Mouse (Mus musculus): ENCODE data around the gene Mgea5. TPM values are rescaled to one million over a fixed set of nuclear protein-coding genes. Genes with fewer than 3 reads are reported as not detected.
"Not testable (repeated sequence)": the region's sequence is repeated elsewhere in the genome, so short reads cannot be mapped to it uniquely, and the experiment has no call there.

Mgea5 gene
- polyA plus RNA-seq, 1 experiment from 2014 or later = 36.4 TPM

- Histone ChIP-seq H3K4me3 (replicated peaks) (peak overlapping the region; percentile 15), H3K36me3 (no peaks in the 10 kb centered on the region), H3K27me3 (replicated peaks) (peaks cover 9% of the 10 kb centered on the region; the same call in 1 of the 2 replicates), H3K9ac (no peak overlapping the region), H3K4me2 (replicated peaks) (peak overlapping the region; percentile 60), H3K4me1 (replicated peaks) (peaks cover 39% of the 10 kb centered on the region), H3K9me3 (no peaks in the 10 kb centered on the region), H3K27ac (no peak overlapping the region)
- no peak for ATAC-seq
- 17% methylated on average over 8 of the region's 8 CpGs for WGBS
Measured at GRCm38 (mm10) chr19:45812673-45813252, 29.1 kb upstream of the Mgea5 start.

- Histone ChIP-seq H3K27ac (no peak overlapping the region), H3K27me3 (replicated peaks) (peaks cover 9% of the 10 kb centered on the region; the same call in 1 of the 2 replicates), H3K9ac (no peak overlapping the region), H3K9me3 (no peaks in the 10 kb centered on the region), H3K4me1 (replicated peaks) (peaks cover 33% of the 10 kb centered on the region), H3K36me3 (no peaks in the 10 kb centered on the region), H3K4me2 (replicated peaks) (peak overlapping the region; percentile 60), H3K4me3 (replicated peaks) (peak overlapping the region; percentile 15)
- WGBS = 1% methylated on average over 16 of the region's 16 CpGs
- ATAC-seq = peak; percentile 72
Measured at GRCm38 (mm10) chr19:45812115-45812514, 28.5 kb upstream of the Mgea5 start.

- Histone ChIP-seq H3K36me3 (no peaks in the 10 kb centered on the region), H3K27ac (no peak overlapping the region), H3K4me3 (replicated peaks) (no peak overlapping the region), H3K4me1 (replicated peaks) (peaks cover 23% of the 10 kb centered on the region), H3K27me3 (replicated peaks) (peaks cover 9% of the 10 kb centered on the region; the same call in 1 of the 2 replicates), H3K4me2 (replicated peaks) (no peak overlapping the region), H3K9me3 (no peaks in the 10 kb centered on the region), H3K9ac (no peak overlapping the region)
- WGBS = 57% methylated on average over 12 of the region's 12 CpGs
- ATAC-seq = no peak
Measured at GRCm38 (mm10) chr19:45811028-45811674, 27.5 kb upstream of the Mgea5 start.

- Histone ChIP-seq H3K9ac (no peak overlapping the region), H3K4me2 (replicated peaks) (no peak overlapping the region), H3K4me1 (replicated peaks) (peaks cover 9% of the 10 kb centered on the region), H3K36me3 (no peaks in the 10 kb centered on the region), H3K9me3 (no peaks in the 10 kb centered on the region), H3K27me3 (replicated peaks) (no peaks in the 10 kb centered on the region), H3K4me3 (replicated peaks) (no peak overlapping the region), H3K27ac (no peak overlapping the region)
- no peak for ATAC-seq
- 93% methylated on average over 4 of the region's 4 CpGs for WGBS
Measured at GRCm38 (mm10) chr19:45807732-45808131, 24.1 kb upstream of the Mgea5 start.

- not testable (repeated sequence) for ATAC-seq
- WGBS = 92% methylated on average over 6 of the region's 6 CpGs
Measured at GRCm38 (mm10) chr19:45805817-45806216, 22.2 kb upstream of the Mgea5 start.

GRCm38 (mm10) chr19:45804593-45805368 is 21.1 kb upstream of the Mgea5 start:
- Histone ChIP-seq H3K9ac (no peak overlapping the region), H3K27ac (no peak overlapping the region), H3K36me3 (no peaks in the 10 kb centered on the region), H3K4me2 (replicated peaks) (no peak overlapping the region), H3K4me1 (replicated peaks) (no peaks in the 10 kb centered on the region), H3K4me3 (replicated peaks) (no peak overlapping the region), H3K27me3 (replicated peaks) (no peaks in the 10 kb centered on the region), H3K9me3 (no peaks in the 10 kb centered on the region)
- 25% methylated on average over 12 of the region's 12 CpGs for WGBS
- ATAC-seq = peak; percentile 45

More at GRCm38 (mm10) chr19:45805817-45806216, 22.2 kb upstream of the Mgea5 start:
- not testable (repeated sequence) for H3K9ac ChIP-seq; H3K9me3 ChIP-seq; H3K27ac ChIP-seq; H3K4me3 ChIP-seq (replicated peaks); H3K4me2 ChIP-seq (replicated peaks); H3K27me3 ChIP-seq (replicated peaks); H3K4me1 ChIP-seq (replicated peaks); H3K36me3 ChIP-seq

GRCm38 (mm10) chr19:45803408-45803807 is 19.8 kb upstream of the Mgea5 start:
- 22% methylated on average over 4 of the region's 4 CpGs for whole genome bisulfite sequencing
- H3K9ac ChIP-seq = no peak overlapping the region
- H3K4me3 ChIP-seq (replicated peaks) = no peak overlapping the region
- no peaks in the 10 kb centered on the region for H3K36me3 ChIP-seq
- no peaks in the 10 kb centered on the region for H3K4me1 ChIP-seq (replicated peaks)
- H3K27me3 ChIP-seq (replicated peaks) = no peaks in the 10 kb centered on the region
- H3K27ac ChIP-seq = no peak overlapping the region
- no peak for ATAC-seq
- no peaks in the 10 kb centered on the region for H3K9me3 ChIP-seq
- H3K4me2 ChIP-seq (replicated peaks) = no peak overlapping the region

GRCm38 (mm10) chr19:45802702-45803101 is 19.1 kb upstream of the Mgea5 start:
- no peaks in the 10 kb centered on the region for H3K9me3 ChIP-seq
- H3K9ac ChIP-seq = no peak overlapping the region
- no peak overlapping the region for H3K27ac ChIP-seq
- H3K27me3 ChIP-seq (replicated peaks) = no peaks in the 10 kb centered on the region
- 67% methylated on average over 4 of the region's 4 CpGs for WGBS
- no peaks in the 10 kb centered on the region for H3K36me3 ChIP-seq
- ATAC-seq = no peak
- no peaks in the 10 kb centered on the region for H3K4me1 ChIP-seq (replicated peaks)
- no peak overlapping the region for H3K4me2 ChIP-seq (replicated peaks)
- no peak overlapping the region for H3K4me3 ChIP-seq (replicated peaks)

GRCm38 (mm10) chr19:45796879-45797278 is 13.2 kb upstream of the Mgea5 start:
- ATAC-seq = no peak
- no peaks in the 10 kb centered on the region for H3K9me3 ChIP-seq
- WGBS = 71% methylated on average over 15 of the region's 15 CpGs

GRCm38 (mm10) chr19:45796061-45796556 is 12.5 kb upstream of the Mgea5 start:
- 10% methylated on average over 15 of the region's 15 CpGs for WGBS
- Histone ChIP-seq H3K9me3 (no peaks in the 10 kb centered on the region), H3K4me2 (replicated peaks) (peak overlapping the region; percentile 53), H3K9ac (no peak overlapping the region), H3K36me3 (no peaks in the 10 kb centered on the region), H3K4me3 (replicated peaks) (peak overlapping the region; percentile 16; the same call in 1 of the 2 replicates), H3K27me3 (replicated peaks) (no peaks in the 10 kb centered on the region), H3K4me1 (replicated peaks) (peaks cover 7% of the 10 kb centered on the region), H3K27ac (no peak overlapping the region)
- 0 out of 2 replicates have a peak, but pooled peaks have one; percentile 49 for ATAC-seq

More at GRCm38 (mm10) chr19:45796879-45797278, 13.2 kb upstream of the Mgea5 start:
- Histone ChIP-seq H3K4me2 (replicated peaks) (no peak overlapping the region), H3K4me3 (replicated peaks) (no peak overlapping the region), H3K36me3 (no peaks in the 10 kb centered on the region), H3K27ac (no peak overlapping the region), H3K27me3 (replicated peaks) (no peaks in the 10 kb centered on the region), H3K4me1 (replicated peaks) (peaks cover 7% of the 10 kb centered on the region), H3K9ac (no peak overlapping the region)

- peak overlapping the region; percentile 16; the same call in 1 of the 2 replicates for H3K4me3 ChIP-seq (replicated peaks)
- H3K4me2 ChIP-seq (replicated peaks) = peak overlapping the region; percentile 53
- 0 out of 2 replicates have a peak, but pooled peaks have one; percentile 31 for ATAC-seq
- WGBS = 26% methylated on average over 15 of the region's 15 CpGs
- H3K27ac ChIP-seq = no peak overlapping the region
- peaks cover 9% of the 10 kb centered on the region for H3K4me1 ChIP-seq (replicated peaks)
- H3K27me3 ChIP-seq (replicated peaks) = no peaks in the 10 kb centered on the region
- H3K36me3 ChIP-seq = no peaks in the 10 kb centered on the region
- H3K9ac ChIP-seq = no peak overlapping the region
- no peaks in the 10 kb centered on the region for H3K9me3 ChIP-seq
Measured at GRCm38 (mm10) chr19:45795406-45795944, 11.8 kb upstream of the Mgea5 start.

- WGBS = 64% methylated on average over 6 of the region's 6 CpGs
- no peak overlapping the region for H3K4me3 ChIP-seq (replicated peaks)
- no peaks in the 10 kb centered on the region for H3K9me3 ChIP-seq
- no peak overlapping the region for H3K4me2 ChIP-seq (replicated peaks)
- H3K4me1 ChIP-seq (replicated peaks) = peaks cover 12% of the 10 kb centered on the region
- H3K9ac ChIP-seq = no peak overlapping the region
- H3K27ac ChIP-seq = no peak overlapping the region
- H3K36me3 ChIP-seq = no peaks in the 10 kb centered on the region
- no peak for ATAC-seq
- H3K27me3 ChIP-seq (replicated peaks) = no peaks in the 10 kb centered on the region
Measured at GRCm38 (mm10) chr19:45794718-45795117, 11.1 kb upstream of the Mgea5 start.
